Mouse (Mus musculus) layer of hippocampus, postnatal 36 days (tissue): ENCODE data around the gene Rhoc. TPM values are rescaled to one million over a fixed set of nuclear protein-coding genes. Genes with fewer than 3 reads are reported as not detected.
"Not testable (repeated sequence)": the region's sequence is repeated elsewhere in the genome, so short reads cannot be mapped to it uniquely, and the experiment has no call there.

Experiments used
- DNase-seq, 2 experiments: peaks; one replicate each; pipeline ENCODE4 v3.0.0; 2022
- total RNA-seq, 2 experiments: library from RNA; stranded (reverse); gene quantifications; 2 replicates each; pipeline ENCODE4 v1.2.3; 2021

Rhoc gene
- total RNA-seq, 2 experiments from 2014 or later, result 24.0 to 24.3 TPM

GRCm38 (mm10) chr3:104788561-104789311 lies 561 bp downstream of the Rhoc start:
- DNase-seq, result peak; percentile 57 to 62

- DNase-seq, result no peak
Observed at GRCm38 (mm10) chr3:104789312-104789605, 1.1 kb downstream of the Rhoc start.

DNA sequence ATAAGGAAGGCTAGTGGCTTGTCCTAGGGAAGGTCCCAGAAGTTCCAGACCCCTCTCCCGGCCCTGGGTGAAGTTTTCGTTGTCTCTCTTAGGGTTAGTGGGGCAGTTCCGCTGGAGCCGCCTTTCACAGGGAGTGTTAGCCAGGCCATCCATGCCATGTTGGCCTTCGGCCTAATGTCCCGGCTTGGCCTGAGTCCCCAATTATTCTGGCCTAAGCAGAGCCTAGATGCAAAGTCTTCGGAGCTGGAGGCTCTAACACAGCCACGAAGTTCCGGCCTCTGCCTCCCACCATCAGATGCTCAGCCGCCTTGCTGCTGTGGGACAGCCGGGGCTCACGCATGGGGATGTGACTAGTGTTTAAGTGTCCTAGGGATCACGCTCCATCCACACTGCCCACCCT lies 1.6 kb downstream of the Rhoc start:
- DNase-seq, result no peak

DNA sequence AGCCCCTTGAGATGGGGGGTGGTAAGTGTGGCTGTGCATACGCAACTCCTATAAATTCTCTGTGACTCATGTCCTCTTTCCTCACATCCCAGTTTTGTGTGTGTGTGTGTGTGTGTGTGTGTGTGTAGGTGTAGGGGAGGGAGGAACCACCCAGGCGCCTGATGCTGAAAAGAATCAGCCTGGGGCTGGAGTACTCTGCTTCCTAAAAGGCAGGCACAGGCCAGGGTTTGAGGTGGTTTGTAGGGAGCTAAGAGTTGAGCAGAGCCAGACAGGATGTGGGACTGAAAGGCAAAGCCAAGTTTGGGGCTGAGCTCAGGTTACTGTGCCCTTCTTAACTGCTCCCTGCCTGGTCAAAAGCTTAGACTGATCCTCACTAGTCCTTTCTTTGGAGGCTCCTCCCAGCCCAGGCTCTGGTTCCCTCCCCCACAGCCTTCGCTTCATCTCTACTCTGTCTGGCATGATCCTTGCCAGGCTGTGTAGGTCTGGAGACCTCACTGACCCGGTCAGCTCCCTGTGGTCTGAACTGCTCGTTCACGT lies 2.3 kb downstream of the Rhoc start:
- DNase-seq, result no peak

DNA sequence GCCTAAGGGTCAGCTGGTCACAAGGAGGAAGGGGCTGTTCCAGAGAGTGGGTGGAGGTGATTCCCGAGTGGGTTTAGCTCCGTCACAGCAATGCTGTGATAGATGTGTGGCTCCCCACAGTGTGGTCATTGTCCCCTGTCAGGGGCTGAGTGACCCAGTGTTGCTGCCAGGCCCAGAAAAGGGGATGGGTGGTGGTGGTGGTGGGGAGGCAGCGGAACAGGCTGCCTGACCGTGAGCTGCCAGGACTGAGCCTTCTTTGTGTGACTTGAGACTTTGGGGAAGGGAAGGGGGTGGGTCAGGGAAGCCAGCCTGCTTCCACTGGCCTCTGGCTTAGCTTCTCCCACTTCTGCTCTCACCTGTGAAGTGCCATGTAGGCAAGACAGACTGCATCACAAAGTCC lies 2.8 kb downstream of the Rhoc start:
- no peak for DNase-seq

DNA sequence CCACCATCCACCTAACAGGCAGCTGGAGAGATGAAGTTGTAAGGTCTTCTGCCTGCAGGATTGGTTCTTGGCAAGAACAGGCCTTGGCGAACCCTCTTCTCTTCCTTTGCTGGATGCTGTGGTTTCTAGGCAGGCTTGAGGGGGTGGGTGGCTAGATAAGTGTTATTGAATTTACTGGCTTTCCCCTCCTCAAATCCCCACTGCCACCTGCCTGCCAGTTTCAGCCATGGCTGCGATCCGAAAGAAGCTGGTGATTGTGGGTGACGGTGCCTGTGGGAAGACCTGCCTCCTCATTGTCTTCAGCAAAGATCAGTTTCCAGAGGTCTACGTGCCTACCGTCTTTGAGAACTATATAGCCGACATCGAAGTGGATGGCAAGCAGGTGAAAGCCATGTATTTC lies 3.5 kb downstream of the Rhoc start:
- DNase-seq, result no peak

DNA sequence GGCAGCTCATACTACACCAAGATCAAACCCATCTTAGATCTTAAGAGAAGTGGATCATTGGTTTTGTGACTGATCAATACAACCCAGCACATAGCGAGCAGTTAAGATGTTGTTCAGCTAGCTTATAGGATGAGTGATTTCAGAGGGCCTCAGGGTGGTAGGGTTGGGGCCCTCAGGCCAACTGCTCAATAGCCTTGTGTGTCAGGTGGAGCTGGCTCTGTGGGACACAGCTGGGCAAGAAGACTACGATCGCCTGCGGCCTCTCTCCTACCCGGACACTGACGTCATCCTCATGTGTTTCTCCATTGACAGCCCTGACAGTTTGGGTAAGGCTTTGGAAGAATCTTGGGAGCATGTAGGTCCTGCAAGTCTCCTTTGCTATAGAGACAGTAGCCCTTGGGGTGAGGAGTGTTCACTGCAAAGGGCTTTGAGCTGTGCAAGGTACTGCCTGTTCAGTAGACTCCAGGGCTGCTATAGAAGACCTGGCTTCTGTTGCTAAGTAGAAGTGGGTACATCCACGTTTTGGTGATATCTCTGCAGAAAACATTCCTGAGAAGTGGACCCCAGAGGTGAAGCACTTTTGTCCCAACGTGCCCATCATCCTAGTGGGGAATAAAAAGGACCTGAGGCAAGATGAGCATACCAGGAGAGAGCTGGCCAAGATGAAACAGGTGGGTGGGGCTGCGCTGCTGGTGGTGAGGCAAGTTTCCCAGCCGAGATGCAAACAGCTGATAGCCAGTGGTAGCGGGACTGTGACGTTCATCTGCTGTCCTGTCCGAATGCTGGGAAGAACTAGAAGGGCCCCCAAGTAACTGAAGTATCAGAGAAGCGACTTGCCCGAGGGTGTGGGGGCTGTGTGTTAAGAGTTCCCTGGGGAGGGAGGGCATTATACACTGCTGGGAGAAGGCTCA lies 4.4 kb downstream of the Rhoc start:
- no peak for DNase-seq

- DNase-seq, result peak in 1 of 2 experiments; percentile 57
Observed at GRCm38 (mm10) chr3:104793871-104794828, 6.0 kb downstream of the Rhoc start.

DNA sequence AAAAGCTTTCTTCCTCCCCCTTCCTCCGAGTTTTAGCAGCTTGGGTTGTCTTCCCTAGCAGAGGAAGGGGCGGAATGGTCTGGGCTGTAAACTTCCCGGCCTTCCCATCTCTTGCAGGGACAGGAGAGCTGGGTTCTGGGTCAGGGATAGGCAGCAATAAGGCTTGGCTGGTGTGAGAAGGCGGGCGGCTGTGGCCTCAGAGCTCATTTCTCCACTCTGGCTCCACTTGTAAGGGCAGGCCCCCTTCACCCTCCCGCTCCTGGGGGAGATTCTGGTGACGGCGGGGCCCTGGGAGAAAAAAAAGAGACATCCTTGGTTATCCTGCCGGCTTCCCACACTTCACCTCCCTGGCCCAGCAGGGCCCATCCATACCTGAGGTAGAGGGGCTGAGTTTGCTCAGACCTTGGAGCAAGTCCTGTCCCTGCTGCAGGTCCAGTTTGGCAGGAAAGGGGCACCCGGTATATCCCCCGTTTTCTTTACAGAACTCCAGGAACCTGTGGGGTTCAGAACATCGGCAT lies 6.8 kb downstream of the Rhoc start:
- no peak for DNase-seq

DNA sequence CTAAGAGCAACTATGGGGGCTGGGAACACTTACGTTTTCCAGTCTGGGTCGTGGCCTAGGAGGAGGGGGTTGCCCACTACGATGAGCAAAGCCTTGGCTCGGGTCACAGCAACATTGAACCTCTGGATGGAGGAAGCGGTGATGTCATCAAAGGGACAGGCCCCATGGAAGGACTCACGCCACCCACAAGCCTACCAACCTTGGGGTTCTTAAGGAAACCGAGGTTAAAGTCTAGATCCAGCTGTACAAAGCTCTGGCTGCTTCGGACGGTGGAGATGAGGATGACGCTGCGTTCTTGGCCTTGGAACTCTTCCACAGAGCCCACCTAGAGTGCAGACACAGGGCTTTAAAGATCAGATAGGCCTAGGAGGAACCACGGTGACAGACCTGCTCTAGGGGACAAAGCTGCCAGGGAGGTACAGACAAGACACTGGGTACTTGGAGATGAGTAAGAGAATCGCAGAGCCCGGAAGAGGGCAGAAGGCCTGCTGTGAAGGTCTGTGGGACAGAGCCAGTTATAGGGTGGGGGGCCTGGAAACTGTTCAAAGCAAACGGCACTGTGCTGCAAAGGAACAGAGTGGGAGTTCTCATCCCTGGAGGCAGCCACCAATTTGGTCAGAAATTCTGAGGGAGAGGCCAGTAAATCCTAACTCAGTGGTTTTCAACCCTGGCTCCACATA lies 7.6 kb downstream of the Rhoc start:
- DNase-seq, result no peak

- no peak for DNase-seq
Observed at GRCm38 (mm10) chr3:104796430-104797082, 8.4 kb downstream of the Rhoc start.

- DNase-seq, result no peak
Observed at GRCm38 (mm10) chr3:104800681-104801080, 12.5 kb downstream of the Rhoc start.

GRCm38 (mm10) chr3:104801481-104801880 lies 13.3 kb downstream of the Rhoc start:
- DNase-seq, result no peak

- DNase-seq, result no peak
Observed at GRCm38 (mm10) chr3:104804312-104804711, 16.1 kb downstream of the Rhoc start.

DNA sequence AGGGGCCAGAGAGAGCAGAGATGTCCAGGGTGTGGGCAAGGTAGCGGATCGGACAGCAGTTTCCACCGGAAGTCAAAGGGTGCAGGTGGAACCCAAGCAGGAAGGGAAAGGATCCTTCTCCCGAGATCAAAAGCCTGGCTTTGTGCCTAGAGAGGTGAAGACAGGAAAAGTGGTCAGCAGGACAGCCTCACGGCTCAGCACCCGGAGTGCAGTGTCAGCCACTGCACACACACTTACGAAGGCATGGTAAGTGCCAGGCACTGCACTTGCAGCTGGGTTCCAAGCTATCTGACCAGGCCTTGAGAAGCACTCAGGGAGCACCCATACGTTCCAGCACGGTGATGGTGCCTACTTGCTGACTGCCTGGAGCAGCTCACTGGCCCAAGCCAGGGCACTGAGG lies 17.4 kb downstream of the Rhoc start:
- DNase-seq, result no peak

DNA sequence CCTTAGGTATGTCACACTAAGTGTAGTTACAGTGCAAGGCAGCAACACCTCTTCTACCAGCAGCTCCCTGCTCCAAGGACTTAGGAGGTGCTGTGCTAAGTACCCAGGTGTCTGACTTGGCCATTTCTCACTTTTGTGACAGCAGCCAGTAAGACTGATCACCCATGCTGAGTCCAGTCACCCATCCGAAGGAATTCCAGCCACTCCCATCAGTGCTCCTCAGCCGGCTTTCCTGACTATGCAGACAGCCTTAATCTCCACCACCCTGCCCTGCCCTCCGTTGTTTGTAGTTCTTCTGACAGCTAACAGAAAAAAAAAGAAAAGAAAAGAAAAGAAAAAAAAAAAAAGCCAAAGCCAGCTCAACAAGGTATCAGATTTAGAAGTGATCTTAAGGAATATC lies 23.6 kb downstream of the Rhoc start:
- no peak for DNase-seq

DNA sequence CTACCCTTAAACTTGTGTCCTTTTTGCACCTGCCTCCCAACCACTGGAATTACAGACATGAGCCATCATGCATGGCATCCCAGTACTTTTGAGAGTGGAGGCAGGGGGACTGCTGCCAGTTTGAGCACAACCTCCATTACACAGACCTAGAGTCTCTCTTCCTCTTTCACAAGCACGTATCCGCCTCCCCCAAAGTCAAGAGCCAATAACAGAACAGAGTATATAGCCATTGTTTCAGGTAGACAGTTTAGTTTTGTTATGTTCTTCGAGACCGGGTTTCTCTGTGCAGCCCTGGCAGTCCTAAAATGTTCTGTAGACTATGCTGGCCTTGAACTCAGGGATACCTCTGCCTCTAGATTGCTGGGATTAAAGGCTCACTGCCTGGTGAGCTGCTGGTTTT lies 24.1 kb downstream of the Rhoc start:
- no peak for DNase-seq

DNA sequence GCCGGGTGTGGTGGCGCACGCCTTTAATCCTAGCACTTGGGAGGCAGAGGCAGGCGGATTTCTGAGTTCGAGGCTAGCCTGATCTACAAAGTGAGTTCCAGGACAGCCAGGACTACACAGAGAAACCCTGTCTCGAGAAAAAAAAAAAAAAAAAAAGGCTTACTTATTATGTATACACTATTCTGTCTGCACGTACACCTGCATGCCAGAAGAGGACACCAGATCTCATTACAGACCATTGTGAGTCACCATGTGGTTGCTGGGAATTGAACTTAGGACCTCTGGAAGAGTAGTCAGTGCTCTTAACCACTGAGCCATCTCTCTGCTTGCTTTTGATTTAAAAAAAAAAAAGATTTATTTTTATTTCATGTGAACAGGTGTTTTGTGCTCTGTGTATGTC lies 25.1 kb downstream of the Rhoc start:
- not testable (repeated sequence) for DNase-seq

GRCm38 (mm10) chr3:104814746-104815145 lies 26.6 kb downstream of the Rhoc start:
- no peak for DNase-seq

DNA sequence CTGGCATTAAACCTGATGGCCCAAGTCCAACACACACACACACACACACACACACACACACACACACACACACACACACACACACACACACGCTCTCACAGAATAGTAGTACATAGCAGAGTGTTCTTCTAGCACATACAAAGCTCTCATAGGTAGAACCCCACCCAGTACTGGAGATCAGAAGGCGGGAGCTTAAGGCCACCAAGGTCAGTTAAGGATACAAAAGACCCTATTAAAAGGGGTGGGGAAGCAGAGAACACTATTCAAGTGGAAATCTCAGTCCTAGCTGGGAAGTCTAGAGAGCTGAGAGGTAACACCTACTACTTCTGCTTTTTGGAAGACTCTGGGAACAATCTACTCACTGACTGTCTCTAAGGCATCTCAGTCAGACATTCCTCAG lies 27.2 kb downstream of the Rhoc start:
- no peak for DNase-seq

GRCm38 (mm10) chr3:104816130-104816529 lies 28.0 kb downstream of the Rhoc start:
- DNase-seq, result no peak
